Mouse (Mus musculus): ENCODE measurements at regions not wholly inside any gene's neighbourhood (a gene's known extent, or its start where the extent isn't known, plus 50 kb on each side); places are given as distances from the start of the nearest gene placed in this dataset.

- WGBS, result 58% methylated on average over 3 of the region's 3 CpGs
- Histone ChIP-seq H3K4me1 (ENCODE audit: control insufficient read depth, insufficient read depth, low read length) (no peaks in the 10 kb centered on the region), H3K27ac (ENCODE audit: low read length) (no peak overlapping the region), H3K4me2 (replicated peaks; ENCODE audit: low read depth, low read length) (no peak overlapping the region), H3K27me3 (ENCODE audit: control insufficient read depth, insufficient read depth, low read length) (no peaks in the 10 kb centered on the region), H3K9me3 (ENCODE audit: control insufficient read depth, low read depth, low read length) (no peaks in the 10 kb centered on the region), H3K36me3 (ENCODE audit: control insufficient read depth, insufficient read depth, low read length) (no peaks in the 10 kb centered on the region), H3K9ac (replicated peaks; ENCODE audit: low read depth, low read length) (no peak overlapping the region), H3K4me3 (ENCODE audit: low read depth, low read length) (no peak overlapping the region)
- no peak for ATAC-seq (ENCODE audit: insufficient number of reproducible peaks, insufficient read depth, low FRiP score, low read depth)
These were observed 229.1 kb upstream of the Irx4 start for GRCm38 (mm10) chr13:73031217-73031616.

DNA sequence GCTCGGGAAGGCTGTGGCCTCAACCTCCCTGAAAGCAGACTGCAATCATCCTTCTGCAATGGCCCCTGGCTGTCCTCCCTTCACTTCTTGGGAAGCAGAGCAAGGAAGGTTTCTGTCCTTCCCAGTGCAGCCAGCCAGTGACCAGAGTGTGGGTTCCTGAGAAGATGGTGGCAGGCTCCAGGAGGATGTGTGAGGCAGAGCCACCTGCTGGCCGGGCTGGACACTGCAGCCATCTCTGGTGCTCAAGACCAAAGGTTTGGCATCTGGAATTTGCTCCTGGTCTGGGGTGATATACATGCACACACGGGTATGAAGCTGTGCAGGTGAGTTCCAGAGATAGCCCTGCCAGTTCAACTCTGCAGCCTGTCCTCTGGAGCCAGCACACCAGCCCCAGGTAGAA is 227.2 kb upstream of the Irx4 start:
- no peak overlapping the region for H3K27ac ChIP-seq (ENCODE audit: low read length)
- no peaks in the 10 kb centered on the region for H3K4me1 ChIP-seq (ENCODE audit: control insufficient read depth, insufficient read depth, low read length)
- H3K4me3 ChIP-seq (ENCODE audit: low read depth, low read length), result no peak overlapping the region
- no peaks in the 10 kb centered on the region for H3K9me3 ChIP-seq (ENCODE audit: control insufficient read depth, low read depth, low read length)
- H3K27me3 ChIP-seq (ENCODE audit: control insufficient read depth, insufficient read depth, low read length), result no peaks in the 10 kb centered on the region
- no peak overlapping the region for H3K4me2 ChIP-seq (replicated peaks; ENCODE audit: low read depth, low read length)
- H3K9ac ChIP-seq (replicated peaks; ENCODE audit: low read depth, low read length), result no peak overlapping the region
- no peaks in the 10 kb centered on the region for H3K36me3 ChIP-seq (ENCODE audit: control insufficient read depth, insufficient read depth, low read length)
- ATAC-seq (ENCODE audit: insufficient number of reproducible peaks, insufficient read depth, low FRiP score, low read depth), result no peak
- WGBS, result 23% methylated on average over 3 of the region's 3 CpGs

- ATAC-seq (ENCODE audit: insufficient number of reproducible peaks, insufficient read depth, low FRiP score, low read depth), result no peak
- H3K27ac ChIP-seq (ENCODE audit: low read length), result no peak overlapping the region
These were observed 226.0 kb upstream of the Irx4 start for GRCm38 (mm10) chr13:73034065-73034831.

GRCm38 (mm10) chr13:73034886-73035285 is 225.4 kb upstream of the Irx4 start:
- Histone ChIP-seq H3K36me3 (ENCODE audit: control insufficient read depth, insufficient read depth, low read length) (no peaks in the 10 kb centered on the region), H3K9me3 (ENCODE audit: control insufficient read depth, low read depth, low read length) (no peaks in the 10 kb centered on the region), H3K9ac (replicated peaks; ENCODE audit: low read depth, low read length) (no peak overlapping the region), H3K27me3 (ENCODE audit: control insufficient read depth, insufficient read depth, low read length) (no peaks in the 10 kb centered on the region), H3K4me3 (ENCODE audit: low read depth, low read length) (no peak overlapping the region), H3K4me1 (ENCODE audit: control insufficient read depth, insufficient read depth, low read length) (no peaks in the 10 kb centered on the region), H3K4me2 (replicated peaks; ENCODE audit: low read depth, low read length) (no peak overlapping the region), H3K27ac (ENCODE audit: low read length) (no peak overlapping the region)
- no peak for ATAC-seq (ENCODE audit: insufficient number of reproducible peaks, insufficient read depth, low FRiP score, low read depth)
- WGBS, result 78% methylated on average over 10 of the region's 10 CpGs

More at GRCm38 (mm10) chr13:73034065-73034831, 226.0 kb upstream of the Irx4 start:
- H3K4me2 ChIP-seq (replicated peaks; ENCODE audit: low read depth, low read length), result no peak overlapping the region
- no peaks in the 10 kb centered on the region for H3K36me3 ChIP-seq (ENCODE audit: control insufficient read depth, insufficient read depth, low read length)
- no peaks in the 10 kb centered on the region for H3K27me3 ChIP-seq (ENCODE audit: control insufficient read depth, insufficient read depth, low read length)
- H3K9me3 ChIP-seq (ENCODE audit: control insufficient read depth, low read depth, low read length), result no peaks in the 10 kb centered on the region
- 34% methylated on average over 10 of the region's 10 CpGs for WGBS
- no peak overlapping the region for H3K9ac ChIP-seq (replicated peaks; ENCODE audit: low read depth, low read length)
- H3K4me3 ChIP-seq (ENCODE audit: low read depth, low read length), result no peak overlapping the region
- H3K4me1 ChIP-seq (ENCODE audit: control insufficient read depth, insufficient read depth, low read length), result no peaks in the 10 kb centered on the region

DNA sequence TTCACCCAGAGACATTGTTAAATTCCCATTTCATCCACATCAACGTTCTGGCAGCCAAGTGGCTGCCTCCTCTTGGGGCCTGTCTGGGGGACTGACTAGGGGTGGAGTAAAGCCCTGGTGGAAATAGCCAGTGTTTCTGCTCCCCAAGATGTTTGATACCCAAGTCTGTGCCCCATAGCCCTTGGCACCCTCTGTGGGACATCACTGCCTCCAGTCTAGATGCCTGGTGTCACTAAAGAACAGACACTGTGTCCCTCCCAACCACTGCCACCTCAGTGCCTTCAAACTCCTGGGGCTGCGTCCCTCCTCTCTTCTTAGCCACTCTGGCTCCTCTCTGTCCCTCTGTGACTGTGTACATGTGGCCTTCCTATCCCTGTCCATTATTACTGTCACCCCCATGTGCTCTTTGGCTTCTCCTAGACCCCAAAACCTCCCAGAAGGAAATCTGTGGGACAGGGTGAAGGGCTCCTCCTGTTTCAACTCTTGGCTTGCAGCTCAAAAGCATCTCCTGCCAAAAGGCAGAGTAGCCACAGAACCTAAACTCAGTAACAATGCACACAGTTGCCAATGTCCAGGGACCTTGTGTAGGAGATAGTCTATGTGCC is 224.8 kb upstream of the Irx4 start:
- Histone ChIP-seq H3K36me3 (ENCODE audit: control insufficient read depth, insufficient read depth, low read length) (no peaks in the 10 kb centered on the region), H3K4me3 (ENCODE audit: low read depth, low read length) (no peak overlapping the region), H3K9ac (replicated peaks; ENCODE audit: low read depth, low read length) (no peak overlapping the region), H3K9me3 (ENCODE audit: control insufficient read depth, low read depth, low read length) (no peaks in the 10 kb centered on the region), H3K27ac (ENCODE audit: low read length) (no peak overlapping the region), H3K27me3 (ENCODE audit: control insufficient read depth, insufficient read depth, low read length) (no peaks in the 10 kb centered on the region), H3K4me2 (replicated peaks; ENCODE audit: low read depth, low read length) (no peak overlapping the region), H3K4me1 (ENCODE audit: control insufficient read depth, insufficient read depth, low read length) (no peaks in the 10 kb centered on the region)
- WGBS, result 58% methylated on average over 2 of the region's 2 CpGs
- ATAC-seq (ENCODE audit: insufficient number of reproducible peaks, insufficient read depth, low FRiP score, low read depth), result no peak

DNA sequence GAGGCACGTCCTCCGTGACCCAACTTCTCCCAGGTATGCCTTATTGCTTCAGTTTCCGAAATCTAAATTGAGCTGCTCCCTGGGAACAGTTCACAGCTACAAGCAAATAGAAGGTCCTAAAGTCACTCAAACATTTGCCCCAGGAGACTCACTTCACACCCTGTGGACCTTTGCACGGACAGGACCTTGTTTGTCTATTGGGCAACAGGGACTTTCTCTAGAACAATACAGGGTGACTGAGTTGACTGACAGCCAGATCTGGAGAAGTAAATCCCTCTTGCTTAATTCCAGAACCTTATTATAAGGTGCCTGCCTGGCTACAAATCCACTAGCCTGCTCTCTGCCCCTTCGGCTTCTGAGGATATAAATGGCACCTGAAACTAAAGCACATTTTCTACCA is 220.5 kb upstream of the Irx4 start:
- Histone ChIP-seq H3K36me3 (ENCODE audit: control insufficient read depth, insufficient read depth, low read length) (no peaks in the 10 kb centered on the region), H3K27ac (ENCODE audit: low read length) (no peak overlapping the region), H3K4me2 (replicated peaks; ENCODE audit: low read depth, low read length) (no peak overlapping the region), H3K27me3 (ENCODE audit: control insufficient read depth, insufficient read depth, low read length) (no peaks in the 10 kb centered on the region), H3K4me3 (ENCODE audit: low read depth, low read length) (no peak overlapping the region), H3K9me3 (ENCODE audit: control insufficient read depth, low read depth, low read length) (no peaks in the 10 kb centered on the region), H3K4me1 (ENCODE audit: control insufficient read depth, insufficient read depth, low read length) (no peaks in the 10 kb centered on the region), H3K9ac (replicated peaks; ENCODE audit: low read depth, low read length) (no peak overlapping the region)
- no peak for ATAC-seq (ENCODE audit: insufficient number of reproducible peaks, insufficient read depth, low FRiP score, low read depth)
- WGBS, result 86% methylated on average over 5 of the region's 5 CpGs

- no peaks in the 10 kb centered on the region for H3K27me3 ChIP-seq (ENCODE audit: control insufficient read depth, insufficient read depth, low read length)
- no peaks in the 10 kb centered on the region for H3K4me1 ChIP-seq (ENCODE audit: control insufficient read depth, insufficient read depth, low read length)
- no peaks in the 10 kb centered on the region for H3K9me3 ChIP-seq (ENCODE audit: control insufficient read depth, low read depth, low read length)
- no peak overlapping the region for H3K4me2 ChIP-seq (replicated peaks; ENCODE audit: low read depth, low read length)
- ATAC-seq (ENCODE audit: insufficient number of reproducible peaks, insufficient read depth, low FRiP score, low read depth), result no peak
- WGBS, result 55% methylated on average over 14 of the region's 14 CpGs
- H3K27ac ChIP-seq (ENCODE audit: low read length), result no peak overlapping the region
- H3K36me3 ChIP-seq (ENCODE audit: control insufficient read depth, insufficient read depth, low read length), result no peaks in the 10 kb centered on the region
- H3K4me3 ChIP-seq (ENCODE audit: low read depth, low read length), result no peak overlapping the region
- H3K9ac ChIP-seq (replicated peaks; ENCODE audit: low read depth, low read length), result no peak overlapping the region
These were observed 218.8 kb upstream of the Irx4 start for GRCm38 (mm10) chr13:73041233-73042040.

GRCm38 (mm10) chr13:73069840-73070530 is 190.3 kb upstream of the Irx4 start:
- no peak overlapping the region for H3K4me3 ChIP-seq (ENCODE audit: low read depth, low read length)
- no peaks in the 10 kb centered on the region; the same call in 1 of the 2 replicates for H3K4me1 ChIP-seq (ENCODE audit: control insufficient read depth, insufficient read depth, low read length)
- H3K27ac ChIP-seq (ENCODE audit: low read length), result no peak overlapping the region
- H3K4me2 ChIP-seq (replicated peaks; ENCODE audit: low read depth, low read length), result no peak overlapping the region; the same call in 1 of the 2 replicates
- 3% methylated on average over 13 of the region's 13 CpGs for WGBS
- no peak overlapping the region for H3K9ac ChIP-seq (replicated peaks; ENCODE audit: low read depth, low read length)
- no peaks in the 10 kb centered on the region for H3K36me3 ChIP-seq (ENCODE audit: control insufficient read depth, insufficient read depth, low read length)
- peak; percentile 35; the same call in 1 of the 2 replicates for ATAC-seq (ENCODE audit: insufficient number of reproducible peaks, insufficient read depth, low FRiP score, low read depth)
- no peaks in the 10 kb centered on the region for H3K27me3 ChIP-seq (ENCODE audit: control insufficient read depth, insufficient read depth, low read length)
- H3K9me3 ChIP-seq (ENCODE audit: control insufficient read depth, low read depth, low read length), result no peaks in the 10 kb centered on the region
